ENCODE assay signal across 17 mouse cellular contexts in the genomic region with DNA sequence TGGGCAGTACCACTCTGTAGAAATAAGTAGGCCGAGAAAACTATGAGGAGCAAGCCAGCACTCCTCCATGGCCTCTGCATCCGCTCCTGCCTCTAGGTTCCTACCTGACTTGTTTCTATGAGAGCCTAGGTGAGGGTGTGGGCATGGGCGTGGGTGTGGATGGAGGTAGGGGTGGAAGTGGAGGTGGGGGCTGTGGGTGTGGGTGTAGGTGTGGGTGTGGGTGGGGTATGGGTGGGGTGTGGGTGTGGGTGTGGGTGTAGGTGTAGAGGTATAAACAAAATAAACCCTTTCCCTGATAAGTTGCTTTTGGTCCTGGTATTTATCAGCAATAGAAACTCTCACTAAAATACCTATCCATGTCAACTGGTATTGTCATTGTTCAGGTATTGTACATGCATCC.
"Had no signal": no experiment of that assay in that cellular context is flagged by ENCODE, and none has a peak within 500 bp of the region (broad histone marks: within the 10 kb centered on the region; RNA-seq: fewer than 3 reads in every experiment).

No protein-coding gene starts in this region.

- H3K4me2 ChIP-seq: lung, embryonic 15.5 days; midbrain, embryonic 11.5 days; midbrain, embryonic 13.5 days; midbrain, embryonic 15.5 days; neural tube, embryonic 12.5 days; stomach, embryonic 15.5 days had no signal

- H3K9ac ChIP-seq: lung, embryonic 15.5 days; midbrain, embryonic 13.5 days; midbrain, embryonic 15.5 days; neural tube, embryonic 12.5 days; stomach, embryonic 15.5 days had no signal

- H3K4me1 ChIP-seq: lung, embryonic 15.5 days; megakaryocyte, embryonic 14.5 days; stomach, embryonic 15.5 days had no signal

- H3K27me3 ChIP-seq: lung, embryonic 15.5 days; megakaryocyte, embryonic 14.5 days; midbrain, embryonic 13.5 days; midbrain, embryonic 15.5 days; stomach, embryonic 15.5 days had no signal

- DNase-seq: lung, adult 2 months; lung, postnatal 14 days; lung, postnatal 36 days; right cerebral cortex, postnatal 14 days; thymus, adult 2 months; thymus, postnatal 25 days; thymus, postnatal 4 days had no signal

- H3K4me3 ChIP-seq: lung, embryonic 15.5 days; megakaryocyte, embryonic 14.5 days; midbrain, embryonic 13.5 days; midbrain, embryonic 15.5 days; neural tube, embryonic 12.5 days; stomach, embryonic 15.5 days had no signal

- ATAC-seq: lung, postnatal 0 days; midbrain, embryonic 13.5 days; midbrain, embryonic 15.5 days had no signal

- H3K9me3 ChIP-seq: lung, embryonic 15.5 days; megakaryocyte, embryonic 14.5 days; midbrain, embryonic 13.5 days; midbrain, embryonic 15.5 days; neural tube, embryonic 12.5 days; stomach, embryonic 15.5 days had no signal

- H3K36me3 ChIP-seq: lung, embryonic 15.5 days; midbrain, embryonic 13.5 days; midbrain, embryonic 15.5 days; neural tube, embryonic 12.5 days; stomach, embryonic 15.5 days had no signal

- H3K27ac ChIP-seq: lung, embryonic 15.5 days; macrophage; midbrain, embryonic 13.5 days; midbrain, embryonic 15.5 days; neural tube, embryonic 12.5 days; stomach, embryonic 15.5 days; stomach, postnatal 0 days had no signal
